Mouse (Mus musculus) kidney, adult 10 weeks (tissue): ENCODE measurements around the gene Clcn1. TPM values are rescaled to one million over a fixed set of nuclear protein-coding genes. Genes with fewer than 3 reads are reported as not detected.

ENCODE experiments used
- polyA plus RNA-seq: library from polyadenylated mRNA; stranded (reverse); fragments of 350-450 nt; fragmentation: Illumina TruSeq; extraction: RNeasy Lipid Tissue Mini Kit (QIAGEN cat#74804); gene quantifications from one replicate; pipeline ENCODE4 v1.2.3, GENCODE M21; 2014; ENCODE audit warnings: low read depth, low replicate concordance

Gene Clcn1
- not detected for polyA plus RNA-seq

DNA sequence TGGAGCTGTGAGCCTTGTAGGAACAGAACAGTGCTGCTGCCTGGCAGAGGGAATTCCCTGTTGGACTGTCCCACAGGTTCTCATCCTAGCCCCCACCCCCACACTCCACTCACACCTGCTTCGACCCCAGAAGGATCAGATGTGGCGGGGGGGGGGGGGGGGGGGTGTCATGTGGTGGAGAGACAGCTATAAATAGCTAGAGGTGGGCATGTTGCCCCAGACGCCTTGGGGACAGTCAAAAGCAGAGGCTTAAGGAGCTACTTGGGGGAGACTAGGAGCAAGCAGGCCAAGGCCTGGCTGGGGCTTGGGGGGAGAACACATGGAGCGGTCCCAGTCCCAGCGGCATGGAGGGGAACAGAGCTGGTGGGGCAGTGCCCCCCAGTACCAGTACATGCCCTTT is at the start of gene Clcn1:
Gene Clcn1 (plus strand): TSS at position 238 of the 400 bp plus-strand sequence.

DNA sequence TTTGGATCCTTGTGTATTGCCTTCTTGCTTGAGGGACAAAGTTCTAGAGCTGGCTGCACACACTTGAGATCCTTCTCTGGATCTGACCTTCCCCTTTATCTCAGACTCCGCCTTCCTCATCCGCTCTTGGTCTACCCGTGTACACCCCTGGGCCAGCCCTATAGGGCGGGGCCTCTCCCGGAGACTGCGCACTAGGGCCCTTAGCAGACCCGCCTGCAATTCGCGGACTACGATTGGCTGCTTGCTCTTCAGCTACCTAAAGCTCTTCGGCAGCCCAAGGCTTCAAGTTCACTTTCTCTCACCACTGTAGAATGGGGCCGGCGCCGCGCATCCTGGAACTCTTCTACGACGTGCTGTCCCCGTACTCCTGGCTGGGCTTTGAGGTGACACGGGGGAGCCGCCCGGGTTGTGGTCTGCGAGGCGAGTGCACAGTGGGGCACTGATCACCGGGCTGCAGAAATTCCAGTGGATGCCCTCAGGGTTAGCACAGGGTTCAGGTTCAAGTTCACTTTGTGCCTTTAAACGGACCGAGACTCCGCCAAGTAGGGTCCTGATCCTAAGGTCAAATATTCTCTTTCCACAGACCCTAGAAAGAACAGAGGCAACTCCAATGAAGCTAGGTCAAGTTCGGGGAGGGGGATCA is 40.7 kb upstream of the Clcn1 start, which contains the start of gene Gstk1:
Gene Gstk1 (plus strand): TSS at position 225 of the 643 bp plus-strand sequence.

DNA sequence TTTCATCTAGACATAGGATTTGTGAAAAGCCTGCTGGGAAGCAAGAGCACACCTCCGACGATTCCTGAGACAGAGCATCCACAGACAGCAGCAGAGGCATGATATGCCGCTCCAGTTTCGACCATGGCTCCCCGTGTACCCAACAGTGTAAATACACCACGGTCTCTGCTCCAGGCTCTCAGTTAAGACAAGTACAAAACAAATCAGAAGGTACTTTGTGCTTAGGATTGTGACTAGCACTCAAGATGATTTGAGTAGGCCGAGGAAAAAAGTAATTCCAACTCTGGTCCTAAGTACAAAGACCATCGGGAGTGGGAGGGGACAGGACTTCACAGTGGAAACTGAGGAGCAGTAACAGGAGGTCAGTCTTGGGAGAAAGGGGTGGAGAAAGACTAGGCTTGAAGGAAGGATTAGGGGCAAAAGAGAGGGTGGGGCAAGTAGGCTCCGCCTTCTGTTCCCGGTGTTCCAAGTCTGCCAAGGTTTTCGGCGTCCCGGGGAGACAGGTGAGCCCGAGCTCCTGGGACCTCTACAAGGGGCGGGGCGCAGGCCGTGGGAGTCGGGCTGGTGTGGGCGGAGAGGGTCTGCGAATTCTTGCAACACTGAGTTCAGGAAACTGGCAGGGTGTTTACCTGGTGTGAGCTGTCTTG is 24.8 kb upstream of the Clcn1 start, which contains the start of gene Tmem139:
Gene Tmem139 (plus strand): TSS at position 447 of the 647 bp plus-strand sequence.

DNA sequence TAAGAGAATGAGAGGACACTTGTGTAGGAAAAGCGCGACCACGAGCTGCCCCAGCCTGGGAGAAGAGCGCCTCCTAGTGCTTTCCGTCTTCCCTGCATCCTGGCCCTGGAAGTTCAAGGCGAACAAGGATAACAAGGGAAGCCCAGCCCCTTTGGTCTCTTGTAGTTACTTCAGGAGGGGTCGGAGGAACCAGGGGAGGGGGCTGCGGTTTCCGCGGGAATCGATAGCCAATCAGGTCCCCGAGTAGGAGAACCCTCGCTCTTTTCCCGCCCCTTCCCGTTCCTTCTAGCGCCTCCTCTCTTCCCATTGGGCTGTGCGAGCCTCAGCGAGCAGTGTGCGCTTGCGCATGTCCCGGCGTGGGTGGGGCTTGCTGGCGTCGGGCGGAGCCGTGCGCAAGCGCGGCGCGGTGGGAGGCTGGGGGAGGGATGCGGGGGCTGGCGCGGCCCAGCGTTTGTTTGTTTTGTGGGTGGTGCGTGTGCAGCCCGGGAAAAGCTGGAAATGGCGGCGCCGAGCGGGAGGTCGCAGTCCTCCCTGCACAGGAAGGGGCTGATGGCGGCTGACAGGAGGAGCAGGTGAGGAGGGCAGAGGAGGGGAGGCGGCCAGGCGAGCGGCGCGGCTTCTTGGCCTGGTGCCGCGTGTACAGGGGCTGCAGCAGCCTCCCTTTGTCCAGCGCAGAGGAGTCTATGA is 21.7 kb upstream of the Clcn1 start, which contains the start of gene Casp2:
Gene Casp2 (plus strand): TSS at position 360 of the 687 bp plus-strand sequence.

DNA sequence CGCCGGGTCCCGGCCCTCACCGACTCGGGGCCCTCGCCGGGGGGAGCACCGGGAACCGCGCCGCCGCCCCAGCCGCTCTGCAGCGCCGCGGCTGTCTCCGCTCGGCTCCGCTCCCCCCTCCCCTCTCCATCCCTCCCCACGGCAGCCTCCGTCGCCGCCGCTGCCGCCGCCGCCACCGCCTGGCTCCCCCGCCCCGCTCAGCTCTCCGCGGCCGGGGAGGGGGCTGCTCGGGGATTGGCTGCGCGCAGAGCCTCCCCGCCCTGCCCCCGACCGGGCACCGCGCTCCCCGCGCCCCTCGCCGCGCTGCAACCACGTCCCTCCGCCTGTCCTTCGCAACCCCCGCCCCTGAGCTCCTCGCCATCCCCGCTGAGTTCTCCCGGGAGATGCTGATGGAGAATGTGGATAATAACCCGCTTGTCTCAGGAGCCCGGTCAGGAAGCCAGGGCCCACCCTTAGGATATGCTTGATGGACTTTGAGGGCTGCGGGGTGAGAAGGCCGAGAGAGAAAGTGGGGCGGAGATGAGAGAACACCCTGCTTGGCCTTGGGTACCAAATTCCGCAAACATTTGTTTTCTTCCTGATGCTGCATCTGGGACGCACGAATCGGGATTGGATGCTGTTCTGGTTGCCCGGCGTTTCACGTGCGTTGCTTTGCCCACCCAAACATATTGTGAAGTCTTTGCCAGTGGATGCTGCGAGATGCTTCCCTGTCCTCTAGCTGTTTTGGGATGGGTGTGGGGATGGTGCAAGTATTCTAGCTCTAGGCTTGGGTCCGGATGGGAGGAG is 38.2 kb downstream of the Clcn1 start, which contains the start of gene Fam131b:
Gene Fam131b (minus strand): TSS at position 162 of the 786 bp plus-strand sequence.

DNA sequence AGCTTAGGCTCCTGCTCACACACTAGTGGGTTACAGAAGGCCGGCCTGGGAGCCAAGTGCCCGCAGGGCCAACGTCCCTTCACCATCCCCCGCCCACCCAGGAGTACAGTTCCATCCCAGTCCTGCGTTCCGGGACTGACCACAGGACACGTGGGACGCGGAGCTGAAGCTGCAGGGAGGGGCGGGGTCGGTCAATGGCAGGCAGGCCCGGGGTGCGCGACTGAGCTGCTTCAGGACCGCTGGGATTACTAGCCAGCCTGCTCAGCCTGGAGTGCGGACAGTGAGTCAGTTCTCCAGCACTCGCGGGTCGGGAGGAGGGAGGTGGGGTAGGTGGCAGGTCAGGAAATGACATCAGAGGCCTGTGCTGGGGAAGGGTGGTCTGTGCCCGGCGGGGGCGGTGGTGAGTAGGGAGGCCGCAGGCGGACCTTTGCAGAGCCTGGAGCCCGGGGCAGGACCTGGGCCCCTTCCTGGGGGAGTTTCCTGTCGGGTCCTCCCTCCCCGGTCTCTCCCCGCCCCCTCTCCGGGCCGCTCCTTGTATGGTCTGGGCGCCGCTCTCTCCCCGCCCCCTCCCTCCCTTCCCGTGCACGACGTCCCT is 63.0 kb downstream of the Clcn1 start, which contains the start of gene Zyx:
Gene Zyx (plus strand): TSS at position 205 of the 595 bp plus-strand sequence.

Other genes with a start within 250 kb of the Clcn1 start
- gene Sva, start 248.3 kb upstream of the Clcn1 start, polyA plus RNA-seq = not detected
- not detected for gene Tas2r139, start 145.7 kb upstream of the Clcn1 start, polyA plus RNA-seq
- gene Tas2r144, start 71.4 kb upstream of the Clcn1 start, polyA plus RNA-seq = not detected
- 85.7 TPM for gene Gstk1, start 40.8 kb upstream of the Clcn1 start, polyA plus RNA-seq
- 22.2 TPM for gene Tmem139, start 24.7 kb upstream of the Clcn1 start, polyA plus RNA-seq
- 19.3 TPM for gene Casp2, start 21.7 kb upstream of the Clcn1 start, polyA plus RNA-seq
- gene Fam131b, start 38.0 kb downstream of the Clcn1 start, polyA plus RNA-seq = not detected
- gene Zyx, start 62.9 kb downstream of the Clcn1 start, polyA plus RNA-seq = 1.3 TPM
- gene Epha1, start 86.6 kb downstream of the Clcn1 start, polyA plus RNA-seq = 1.6 TPM
- gene Tas2r143, start 113.6 kb downstream of the Clcn1 start, polyA plus RNA-seq = not detected
- not detected for gene Tas2r135, start 118.7 kb downstream of the Clcn1 start, polyA plus RNA-seq
- gene Tas2r126, start 147.8 kb downstream of the Clcn1 start, polyA plus RNA-seq = not detected
- not detected for gene Olfr458, start 178.5 kb downstream of the Clcn1 start, polyA plus RNA-seq
- gene Olfr457, start 189.7 kb downstream of the Clcn1 start, polyA plus RNA-seq = not detected
- gene Olfr456, start 200.5 kb downstream of the Clcn1 start, polyA plus RNA-seq = not detected